Mouse (Mus musculus) T-helper 2 cell (primary cell): ENCODE measurements around the gene Prr18.
"Not testable (repeated sequence)": the region's sequence is repeated elsewhere in the genome, so short reads cannot be mapped to it uniquely, and the experiment has no call there.

ENCODE experiments used
- in situ Hi-C: fragments of 300-600 bp; cut with MboI, MseI; formaldehyde crosslinking; loops from one replicate; pipeline ENCODE4 v1.15.1; 2025; ENCODE audit warnings: high pct_unique_total_duplicates

Prr18 gene

DNA sequence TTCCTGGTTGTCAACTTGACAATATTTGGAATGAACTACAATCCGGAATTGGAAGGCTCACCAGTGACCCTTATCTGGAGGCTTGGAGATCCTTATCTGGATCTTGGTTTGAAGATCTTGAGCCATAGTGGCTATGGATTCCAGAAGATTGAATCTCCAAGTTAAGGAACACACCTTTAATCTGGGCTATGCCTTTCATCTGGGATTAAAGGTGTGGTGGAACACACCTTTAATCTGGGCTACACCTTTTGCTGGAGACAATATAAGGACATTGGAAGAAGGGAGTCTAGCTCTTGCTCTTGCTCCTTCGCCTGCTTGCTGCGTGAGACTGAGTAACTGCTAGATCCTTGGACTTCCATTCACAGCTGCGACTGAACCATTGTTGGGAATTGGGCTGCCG is at the start of gene Prr18:
Gene Prr18, plus strand, starts transcription at position 301 of the 400 bp plus-strand sequence.
- in situ Hi-C loops: not testable (repeated sequence)

DNA sequence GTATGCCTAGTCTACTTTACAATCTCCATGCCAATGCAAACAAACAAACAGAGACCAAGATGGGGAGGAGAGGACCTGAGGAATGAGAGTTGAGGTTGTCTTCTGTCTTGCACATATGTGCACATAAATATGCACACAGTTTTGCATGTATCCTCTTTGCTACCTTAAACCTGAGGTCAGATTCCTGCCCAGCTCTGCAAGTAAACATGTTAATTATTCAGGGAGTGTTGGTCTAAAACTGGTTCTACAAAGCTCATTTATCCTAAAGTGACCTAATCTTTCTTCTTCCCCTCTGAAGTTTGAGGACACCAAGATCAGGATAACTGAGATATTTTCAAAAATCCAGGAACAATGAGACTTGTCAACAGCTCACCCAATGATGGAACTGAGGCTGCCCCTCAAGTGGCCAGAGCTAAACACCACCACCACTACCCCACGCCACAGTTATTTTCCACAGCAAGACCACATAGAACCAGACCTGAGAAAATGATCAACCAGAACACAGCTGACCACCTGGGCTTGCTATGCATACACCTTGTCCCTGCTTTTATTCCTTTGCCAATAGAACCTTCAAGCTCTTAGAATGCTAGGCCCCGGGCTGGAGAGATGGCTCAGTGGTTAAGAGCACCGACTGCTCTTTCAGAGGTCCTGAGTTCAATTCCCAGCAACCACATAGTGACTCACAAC is 47.1 kb upstream of the Prr18 start:
- in situ Hi-C loops: no loop called here

DNA sequence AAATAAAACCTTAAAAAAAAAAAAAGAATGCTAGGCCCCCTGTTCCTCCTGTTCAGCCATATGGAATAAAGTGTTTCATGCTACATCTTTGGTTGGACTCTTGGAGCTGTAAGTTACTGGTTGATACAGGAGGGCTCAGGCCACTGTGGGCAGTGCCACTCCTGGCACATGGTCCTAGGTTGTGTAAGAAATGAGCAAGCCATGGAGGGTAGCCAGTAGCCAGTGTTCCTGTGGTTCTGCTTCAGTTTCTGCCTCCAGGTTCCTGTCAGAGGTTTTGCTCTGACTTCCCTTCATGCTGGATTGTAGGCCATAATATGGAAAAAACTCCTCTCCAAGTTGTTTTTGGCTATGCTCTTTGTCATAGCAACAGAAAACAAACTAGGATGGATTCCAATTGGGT is 46.5 kb upstream of the Prr18 start:
- in situ Hi-C loops: no loop called here

DNA sequence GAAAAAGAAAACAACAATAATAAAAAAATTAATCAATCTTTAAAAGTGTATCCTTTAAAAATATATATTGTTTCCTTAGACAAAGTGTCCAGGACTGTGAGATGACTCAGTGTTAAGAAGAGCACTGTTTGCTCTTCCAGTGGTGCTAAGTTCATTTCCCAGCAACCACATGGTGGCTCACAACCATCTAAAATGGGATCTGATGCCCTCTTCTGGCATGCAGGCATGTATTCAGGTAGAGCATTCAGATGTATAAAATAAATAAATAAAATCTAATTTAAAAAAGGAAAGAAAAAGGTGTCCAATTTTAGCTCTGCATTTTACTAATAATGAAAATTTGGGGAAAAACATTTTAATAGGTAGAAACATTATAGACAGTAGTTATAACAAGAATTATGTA is 41.4 kb upstream of the Prr18 start:
- in situ Hi-C loops: loop anchor here (5.0 kb wide), 1 partner anchor 94 kb away; no protein-coding TSS in a partner anchor

DNA sequence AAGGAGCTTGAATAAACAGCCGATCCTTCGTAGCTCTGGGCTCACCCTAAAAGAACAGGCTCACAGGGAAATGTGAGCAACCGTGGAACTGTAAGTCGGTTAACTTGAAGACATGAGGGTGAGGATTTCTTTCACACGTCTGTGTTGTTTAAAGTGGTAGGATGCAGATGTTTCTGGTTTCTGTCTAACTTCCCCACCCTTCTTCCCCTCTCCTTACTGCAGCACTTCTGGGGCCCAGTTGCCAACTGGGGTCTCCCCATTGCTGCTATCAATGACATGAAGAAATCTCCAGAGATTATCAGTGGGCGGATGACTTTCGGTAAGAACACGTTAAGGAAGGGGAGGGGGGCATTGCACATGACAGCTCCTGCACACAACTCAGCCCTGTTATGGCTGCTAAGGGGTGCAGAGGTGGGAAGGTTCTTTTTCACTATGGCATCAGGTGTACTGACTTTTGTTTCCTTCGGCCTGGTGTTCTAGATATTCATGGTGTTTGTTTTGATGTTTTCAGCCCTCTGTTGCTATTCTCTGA is 40.9 kb upstream of the Prr18 start:
- in situ Hi-C loops: loop anchor here (5.0 kb wide), 1 partner anchor 94 kb away; no protein-coding TSS in a partner anchor

DNA sequence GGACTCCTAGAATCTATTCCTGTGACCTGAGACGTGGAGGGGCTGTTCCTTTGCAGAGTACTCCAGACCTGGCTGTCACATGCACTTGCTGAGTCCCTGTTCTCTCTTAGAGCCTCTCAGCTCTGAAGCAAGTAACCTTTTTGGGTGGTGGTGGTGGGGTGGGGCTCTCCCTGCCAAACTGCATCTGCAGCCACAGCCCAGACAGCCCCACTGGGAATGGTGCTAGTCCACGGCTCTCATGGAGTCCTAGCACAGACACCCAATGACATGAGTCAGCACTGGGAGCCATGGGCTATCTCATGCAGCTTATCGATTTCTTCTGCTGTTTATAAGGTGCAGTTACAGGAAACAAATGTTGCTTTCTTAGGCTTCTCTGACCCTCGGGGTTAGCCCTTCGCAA is 39.5 kb upstream of the Prr18 start:
- in situ Hi-C loops: loop anchor here (5.0 kb wide), 1 partner anchor 95 kb away; no protein-coding TSS in a partner anchor

DNA sequence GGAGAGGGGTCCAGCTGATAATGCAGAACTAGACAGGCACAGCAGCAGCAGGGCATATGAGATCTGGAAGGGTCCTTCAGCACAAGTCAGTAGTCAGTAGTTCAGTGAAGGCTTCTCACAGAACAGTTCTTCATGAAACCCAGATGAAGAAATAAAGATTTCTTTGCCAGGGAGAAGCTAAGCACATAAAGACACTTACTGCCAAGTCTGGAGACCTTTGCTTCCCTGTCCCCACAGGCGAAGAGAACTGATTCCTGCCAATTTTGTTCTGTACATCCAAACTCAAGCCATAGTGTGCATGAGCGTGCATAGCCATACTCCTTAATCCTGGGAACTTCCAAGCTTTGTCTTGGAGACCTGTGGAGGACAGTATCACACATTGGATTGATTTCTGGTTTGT is 39.0 kb upstream of the Prr18 start:
- in situ Hi-C loops: loop anchor here (5.0 kb wide), 1 partner anchor 96 kb away; no protein-coding TSS in a partner anchor

DNA sequence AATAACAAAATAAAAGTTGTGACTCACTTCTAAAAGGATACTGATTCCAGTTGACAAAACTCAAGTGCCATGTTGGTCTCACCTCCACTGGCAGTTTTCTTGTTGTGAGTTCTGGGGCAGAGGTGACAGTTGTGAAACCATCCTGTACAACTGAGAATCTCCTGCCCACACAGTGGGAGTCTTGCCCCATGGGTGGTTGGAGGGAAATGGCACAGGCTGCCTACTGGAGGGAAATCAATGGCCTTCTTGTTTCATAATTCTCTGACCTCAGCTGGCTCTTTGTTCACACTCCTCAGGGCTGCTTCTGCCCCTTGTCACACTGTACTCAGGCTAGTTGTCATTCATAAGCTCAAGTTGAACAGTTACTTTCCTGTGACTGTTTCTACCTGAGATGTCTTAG is 37.7 kb upstream of the Prr18 start:
- in situ Hi-C loops: loop anchor here (5.0 kb wide), 1 partner anchor 97 kb away; no protein-coding TSS in a partner anchor

DNA sequence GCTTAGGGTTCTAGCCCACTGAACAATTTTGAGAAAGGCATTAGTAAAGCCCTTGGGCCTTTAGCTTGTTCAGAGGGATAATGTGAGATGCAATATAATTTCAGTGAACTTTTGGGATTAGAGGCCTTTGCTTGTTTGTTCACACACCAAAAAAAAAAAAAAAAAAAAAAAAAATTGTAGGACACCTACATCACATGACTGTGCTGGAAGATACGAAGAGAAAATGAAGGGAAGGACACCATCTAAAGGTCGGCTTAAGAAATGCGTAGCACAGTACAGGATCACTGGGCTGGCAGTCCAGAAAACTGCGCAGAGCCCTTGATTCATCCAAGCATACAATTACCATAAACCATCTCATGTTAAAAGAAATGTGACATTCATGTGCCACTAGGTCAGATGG is 35.7 kb upstream of the Prr18 start:
- in situ Hi-C loops: loop anchor here (10.0 kb wide), 1 partner anchor 437 kb away; no protein-coding TSS in a partner anchor

DNA sequence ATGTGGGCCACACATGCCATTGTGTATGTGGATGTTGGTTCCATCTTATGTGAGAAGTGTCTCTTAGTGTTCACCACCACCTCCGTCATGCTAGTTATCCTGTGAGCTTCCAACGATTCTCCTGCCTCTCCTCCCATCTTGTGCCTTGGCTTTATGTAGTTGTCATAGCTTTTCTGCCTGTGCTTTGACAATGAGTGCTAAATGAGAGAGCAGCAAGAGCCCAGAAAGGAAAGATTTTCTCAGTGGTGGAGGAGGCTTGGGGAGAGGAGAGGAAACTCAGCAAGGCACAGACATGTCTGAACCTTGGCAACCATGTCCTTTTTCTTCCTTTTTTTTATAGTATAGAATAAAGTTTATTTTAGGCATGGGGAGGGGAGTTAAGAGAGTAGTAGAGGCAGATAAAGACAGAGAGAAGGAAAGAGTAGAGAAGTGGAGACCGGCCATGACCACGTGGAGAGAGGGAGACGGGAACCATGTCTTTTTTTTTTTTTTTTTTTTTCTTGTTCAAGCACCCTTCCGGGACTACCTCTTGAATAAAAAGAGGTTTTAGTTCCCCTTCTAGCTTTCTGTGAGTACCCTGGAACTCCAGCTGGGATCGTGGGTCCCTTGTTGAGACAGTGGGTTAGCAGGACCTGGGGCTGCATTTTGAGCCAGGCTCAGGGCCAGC is 34.4 kb upstream of the Prr18 start:
- in situ Hi-C loops: loop anchor here (10.0 kb wide), 1 partner anchor 438 kb away; no protein-coding TSS in a partner anchor

DNA sequence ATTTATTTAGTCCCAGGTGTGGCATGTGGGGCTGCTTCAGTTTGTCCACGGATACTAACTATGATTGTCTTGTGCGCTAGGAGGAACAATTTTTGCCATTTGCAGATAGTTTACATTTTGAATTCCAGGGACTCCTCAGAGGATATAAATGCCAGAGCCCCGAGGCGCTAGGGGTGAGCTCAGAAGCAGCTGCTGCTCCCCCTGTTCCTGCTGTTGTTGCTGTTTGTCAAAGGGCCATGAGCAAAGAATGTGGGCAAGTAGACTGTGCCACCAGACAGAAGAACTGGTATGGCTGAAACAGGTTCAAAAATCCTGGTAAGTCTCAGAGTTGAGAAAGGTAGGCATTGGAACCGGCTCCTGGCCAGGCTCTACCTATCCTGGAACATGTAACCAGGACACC is 33.6 kb upstream of the Prr18 start:
- in situ Hi-C loops: loop anchor here (10.0 kb wide), 1 partner anchor 439 kb away; no protein-coding TSS in a partner anchor

DNA sequence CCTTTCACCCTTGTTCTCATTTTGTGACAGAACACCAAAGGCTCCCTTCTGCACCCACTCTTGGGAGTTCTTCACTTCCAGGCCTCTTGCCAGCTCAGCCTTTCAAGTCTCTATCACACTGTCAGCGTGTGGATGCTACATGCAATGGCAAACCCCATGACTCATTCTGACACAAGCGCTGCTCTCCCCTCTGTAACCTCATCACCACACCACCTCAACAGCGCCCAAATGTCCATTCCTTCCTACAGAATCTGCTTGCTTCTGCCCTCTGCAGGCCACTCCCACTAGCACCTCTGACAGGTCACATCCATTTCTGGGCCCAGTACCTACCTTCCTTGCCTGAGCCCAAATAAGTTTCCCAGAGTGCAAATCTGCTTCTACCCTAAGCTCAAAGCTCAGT is 31.5 kb upstream of the Prr18 start:
- in situ Hi-C loops: loop anchor here (10.0 kb wide), 1 partner anchor 441 kb away; no protein-coding TSS in a partner anchor

DNA sequence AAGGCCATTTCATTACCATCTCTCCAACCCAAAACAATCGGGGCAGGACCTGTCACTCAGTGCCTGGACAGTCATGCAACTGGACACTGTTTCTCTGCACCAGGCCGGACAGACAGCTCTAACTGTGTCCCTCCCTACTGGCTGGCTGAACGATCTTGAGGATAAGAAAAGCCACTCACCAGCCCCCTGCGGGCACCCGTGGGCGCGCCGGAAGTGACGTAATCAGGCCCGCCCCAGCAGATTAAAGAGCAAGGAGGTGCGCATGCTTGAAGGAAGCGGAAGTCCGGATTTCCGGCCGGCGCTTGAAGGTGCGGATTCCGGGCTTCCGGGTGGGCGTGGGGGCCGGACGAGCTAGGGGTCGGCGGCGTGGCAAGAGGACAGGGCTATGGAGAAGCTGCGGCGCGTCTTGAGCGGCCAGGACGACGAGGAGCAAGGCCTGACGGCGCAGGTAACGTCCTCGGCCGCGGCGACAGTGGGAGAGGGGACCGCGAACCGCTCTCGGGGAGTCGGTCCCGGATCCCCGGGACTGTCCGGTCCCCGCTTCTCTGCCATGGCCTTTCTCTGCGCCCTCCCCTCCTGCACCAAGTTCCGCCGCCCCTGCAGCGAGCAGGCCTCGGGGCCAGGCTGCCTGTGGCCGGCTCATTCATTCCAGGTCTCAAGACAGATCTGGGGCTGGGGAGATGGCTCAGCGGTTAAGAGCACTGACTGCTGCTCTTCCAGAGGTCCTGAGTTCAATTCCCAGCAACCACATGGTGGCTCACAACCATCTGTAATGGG is 26.2 kb upstream of the Prr18 start, which contains the start of gene Sft2d1:
Gene Sft2d1, plus strand, starts transcription at position 265 of the 777 bp plus-strand sequence.
- in situ Hi-C loops: no loop called here

DNA sequence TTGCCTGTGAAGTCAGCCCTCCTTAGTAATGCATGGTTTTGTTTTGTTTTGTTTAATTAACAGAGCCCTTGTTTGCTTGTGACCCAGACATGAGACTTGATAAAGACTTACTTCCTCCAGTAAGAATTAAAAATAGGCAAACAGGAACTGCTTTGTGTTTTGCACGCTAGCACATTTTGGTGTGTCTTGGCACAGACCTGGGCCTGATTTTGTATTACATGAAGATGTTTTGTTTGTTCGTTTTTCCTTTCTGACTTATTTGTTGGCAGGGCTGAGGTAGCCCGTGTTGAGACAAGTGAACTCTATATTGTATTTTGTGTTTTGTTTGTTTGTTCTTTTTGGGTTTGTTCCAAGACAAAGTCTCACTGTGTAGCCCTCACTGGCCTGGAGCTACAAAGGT is 25.5 kb upstream of the Prr18 start:
- in situ Hi-C loops: no loop called here

DNA sequence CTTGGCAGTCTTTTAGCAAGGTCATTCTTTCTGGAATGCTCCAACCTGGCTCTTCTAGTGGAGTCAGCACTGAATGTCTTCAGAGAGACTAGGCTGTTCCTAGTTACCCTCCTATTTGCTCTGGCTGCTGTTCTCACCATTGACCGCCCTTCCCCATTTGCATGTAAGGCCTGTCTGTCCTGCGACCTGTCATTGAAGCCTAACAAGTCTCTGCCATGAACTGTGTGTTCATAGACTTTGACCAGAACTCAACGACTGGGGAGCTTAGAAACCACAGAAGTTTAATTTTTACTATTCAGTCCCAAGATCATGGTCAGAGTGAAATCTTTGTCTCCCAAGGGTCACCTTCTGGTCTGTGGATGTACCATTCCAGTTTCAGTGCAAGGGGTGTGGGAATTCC is 23.3 kb upstream of the Prr18 start:
- in situ Hi-C loops: no loop called here

DNA sequence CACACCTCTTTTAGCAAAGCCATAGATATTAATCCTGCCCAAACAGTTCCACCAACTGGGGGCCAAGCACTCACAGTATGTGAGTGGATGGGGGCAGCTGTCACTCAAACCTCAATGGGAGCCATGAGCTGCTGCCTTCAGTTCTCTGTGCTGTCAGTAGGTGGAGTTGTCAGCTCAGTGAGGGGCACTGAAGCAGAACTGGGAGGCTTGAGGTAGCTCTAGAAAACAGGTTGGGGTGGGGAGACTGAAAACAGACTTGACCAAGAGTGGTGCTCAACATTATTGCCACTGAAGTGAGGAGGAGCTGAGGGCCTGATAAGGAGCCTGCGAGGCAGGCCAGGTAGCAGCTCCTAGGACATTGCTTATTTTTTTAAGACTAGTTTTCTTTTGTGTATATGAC is 21.0 kb upstream of the Prr18 start:
- in situ Hi-C loops: loop anchor here (5.0 kb wide), 1 partner anchor 51 kb away; no protein-coding TSS in a partner anchor

DNA sequence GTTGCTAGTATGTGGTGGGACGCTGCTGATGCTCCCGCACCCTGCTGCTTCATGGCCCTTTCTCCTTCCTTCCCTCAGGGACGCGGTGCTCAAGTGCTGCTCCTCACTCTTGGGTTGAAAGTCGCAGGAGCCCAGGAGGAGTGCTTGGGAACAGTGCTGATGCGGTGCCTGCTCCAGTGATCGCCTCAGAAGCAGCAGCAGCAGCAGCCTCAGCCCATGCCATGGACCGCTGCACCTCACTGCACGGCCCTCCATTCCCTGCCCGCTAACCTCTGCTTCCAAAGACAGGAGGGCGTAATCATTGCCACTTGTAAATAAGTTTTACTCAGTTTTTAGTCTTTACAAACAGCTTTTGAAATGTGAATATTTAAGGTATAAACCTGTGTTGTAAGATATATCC is 10.4 kb upstream of the Prr18 start:
- in situ Hi-C loops: not testable (repeated sequence)

DNA sequence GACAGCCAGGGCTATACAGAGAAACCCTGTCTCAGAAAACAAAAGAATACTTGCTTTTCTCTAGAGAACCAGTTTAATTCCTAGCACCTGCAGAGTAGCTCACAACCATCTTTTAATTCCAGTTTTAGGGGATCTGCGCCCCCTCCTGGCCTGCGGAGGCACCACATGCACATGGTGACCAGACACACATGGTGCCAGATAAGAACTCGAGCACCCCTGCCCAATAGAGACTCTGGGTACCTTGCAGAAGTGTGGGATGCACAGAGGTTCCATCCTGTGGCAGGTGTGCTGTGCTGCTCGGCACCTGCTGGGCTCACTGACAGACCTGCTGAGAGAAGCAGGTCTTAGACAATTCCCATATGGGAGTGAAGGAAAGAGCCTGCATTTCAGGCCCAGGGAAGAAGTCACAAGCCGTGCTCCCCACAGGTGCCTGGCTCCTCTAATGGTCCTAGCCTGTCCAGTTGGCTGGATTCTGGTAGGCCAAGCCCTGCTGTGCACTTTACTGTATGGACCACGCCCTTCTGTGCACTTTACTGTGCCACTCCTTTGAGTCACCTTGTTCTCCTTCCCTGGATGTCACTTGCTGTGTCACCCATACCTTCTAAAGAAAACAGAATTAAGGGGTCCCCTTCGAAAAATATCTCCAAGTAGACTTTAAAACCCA is 8.6 kb upstream of the Prr18 start:
- in situ Hi-C loops: no loop called here

DNA sequence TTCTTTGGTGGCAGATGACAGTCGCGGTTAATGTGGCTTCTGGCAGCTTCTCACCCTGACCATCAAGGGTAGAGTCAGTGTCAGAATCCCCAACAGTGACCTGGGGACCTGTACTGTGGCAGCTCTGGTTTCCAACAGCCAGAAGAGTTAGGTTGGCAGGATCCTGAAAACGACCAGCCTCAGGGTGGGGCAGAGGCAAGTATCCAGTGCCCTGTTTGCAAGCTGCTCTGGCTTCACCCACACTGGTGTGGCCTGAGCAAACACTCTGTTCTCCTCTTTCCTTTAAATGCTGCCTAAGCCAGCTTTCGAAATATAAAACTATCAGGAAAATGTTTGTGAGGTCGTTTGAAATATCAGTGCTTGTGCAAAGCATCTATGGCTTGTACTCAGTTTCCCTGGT is 6.7 kb upstream of the Prr18 start:
- in situ Hi-C loops: no loop called here

DNA sequence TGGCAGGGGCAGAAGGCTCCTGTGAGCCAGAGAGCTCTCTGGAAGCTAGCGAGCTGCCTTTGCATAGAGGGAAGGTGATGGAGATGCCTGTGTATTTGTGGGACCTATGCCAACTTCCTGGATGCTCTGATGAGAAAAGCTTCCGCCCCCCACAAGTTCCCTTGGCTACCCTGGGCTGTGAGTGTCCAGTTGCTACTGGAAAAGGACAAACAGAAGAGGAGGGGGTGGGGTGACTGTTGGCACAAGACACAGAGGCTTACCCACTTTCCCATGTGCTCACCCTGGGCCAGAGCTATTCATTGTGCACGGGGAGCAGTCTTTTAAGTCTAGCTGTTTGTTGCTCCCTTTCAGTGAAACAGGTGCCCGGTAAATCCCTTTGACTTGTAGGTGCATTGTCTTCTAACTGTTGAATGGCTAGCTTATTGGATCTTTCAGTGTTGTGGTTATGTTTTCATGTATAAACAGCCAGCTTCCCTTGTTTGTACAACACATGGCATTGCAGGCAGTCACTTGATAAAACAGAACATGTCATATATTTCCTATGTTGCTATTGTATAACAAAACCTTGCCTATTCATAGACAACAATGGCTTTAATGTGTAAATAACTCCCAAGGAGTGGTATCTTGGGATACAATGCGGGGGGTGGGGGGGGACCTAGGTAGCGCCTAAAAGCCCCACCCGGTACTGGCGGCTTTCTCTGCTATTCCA is 2.6 kb downstream of the Prr18 start:
- in situ Hi-C loops: no loop called here
